Mouse (Mus musculus) spleen, adult 2 months (tissue): ENCODE results near the gene Tagap1.
"Not testable (repeated sequence)": the region's sequence is repeated elsewhere in the genome, so short reads cannot be mapped to it uniquely, and the experiment has no call there.

ENCODE experiments used
- CTCF ChIP-seq: fragments of 200-500 bp; IDR thresholded peaks from 2 replicates; pipeline ENCODE4 v1.5.1; 2011; ENCODE audit warnings: mild to moderate bottlenecking, inconsistent platforms; ENCODE audit not compliant: insufficient read depth, insufficient read length, insufficient replicate concordance; ENCODE audit errors: extremely low read depth
- POLR2A ChIP-seq: fragments of 200-500 bp; IDR thresholded peaks from 2 replicates; pipeline ENCODE4 v1.6.1; 2011; ENCODE audit warnings: low read depth, low read length, inconsistent platforms

GRCm38 (mm10) chr17:6965364-6965763 lies 4.4 kb upstream of the Tagap1 start:
- 0 out of 2 replicates have a peak, but pooled peaks have one; percentile 4 for TF ChIP-seq CTCF
- not testable (repeated sequence) for TF ChIP-seq POLR2A
